Mouse (Mus musculus) liver, embryonic 13.5 days (tissue): Measurements from ENCODE around the gene Cdc42ep5. TPM values are rescaled to one million over a fixed set of nuclear protein-coding genes. Genes with fewer than 3 reads are reported as not detected.
A peak's percentile ranks its signal among the peaks of the same experiment; 100 is the strongest.

Experiments
- ATAC-seq: fragments of 200-750 bp; cut with Nextera tagmentation; 2 replicates; pipeline ENCODE4 v1.8.0; 2017; ENCODE audit warnings: low read depth, mild to moderate bottlenecking, moderate number of reproducible peaks, moderate library complexity
- DNase-seq: peaks from one replicate; pipeline ENCODE4 v3.0.0; 2022
- H3K27ac ChIP-seq: fragments of 300-500 bp; sonication (generic); 2 replicates; pipeline ENCODE4 v1.5.1; 2015; ENCODE audit warnings: moderate library complexity, mild to moderate bottlenecking, inconsistent platforms
- H3K27me3 ChIP-seq: fragments of 300-500 bp; sonication (generic); 2 replicates; pipeline ENCODE4 v1.6.1; 2015; ENCODE audit warnings: mild to moderate bottlenecking, inconsistent platforms
- H3K36me3 ChIP-seq: fragments of 300-500 bp; sonication (generic); 2 replicates; pipeline ENCODE4 v1.6.1; 2015; ENCODE audit warnings: mild to moderate bottlenecking, inconsistent platforms
- H3K4me1 ChIP-seq: fragments of 300-500 bp; sonication (generic); replicated peaks from 2 replicates; pipeline ENCODE4 v1.6.1; 2015; ENCODE audit warnings: inconsistent platforms
- H3K4me2 ChIP-seq: fragments of 300-500 bp; sonication (generic); 2 replicates; pipeline ENCODE4 v1.6.1; 2015; ENCODE audit warnings: inconsistent platforms, mild to moderate bottlenecking, moderate library complexity
- H3K4me3 ChIP-seq: fragments of 300-500 bp; sonication (generic); replicated peaks from 2 replicates; pipeline ENCODE4 v1.5.1; 2015; ENCODE audit warnings: mild to moderate bottlenecking, inconsistent platforms
- H3K9ac ChIP-seq: fragments of 300-500 bp; sonication (generic); 2 replicates; pipeline ENCODE4 v1.6.1; 2015; ENCODE audit warnings: mild to moderate bottlenecking, inconsistent platforms
- H3K9me3 ChIP-seq: fragments of 300-500 bp; sonication (generic); replicated peaks from 2 replicates; pipeline ENCODE4 v1.6.1; 2016; ENCODE audit warnings: inconsistent platforms
- WGBS: fragments of 180-500 bp; shearing (Covaris S2); methylation state at CpG from one replicate; pipeline ENCODE4 v1.1.7; 2015; ENCODE audit not compliant: insufficient replicate concordance; 5-methylcytosine and 5-hydroxymethylcytosine counted together
- polyA plus RNA-seq: library from polyadenylated mRNA; unstranded; fragments of >200 nt; fragmentation: Nextera tagmentation; extraction: Ambion mirVana; gene quantifications from 2 replicates; pipeline ENCODE4 v1.2.1, GENCODE M21; 2015

Cdc42ep5 gene
- polyA plus RNA-seq, 1 experiment from 2014 or later: 8.5 TPM

DNA sequence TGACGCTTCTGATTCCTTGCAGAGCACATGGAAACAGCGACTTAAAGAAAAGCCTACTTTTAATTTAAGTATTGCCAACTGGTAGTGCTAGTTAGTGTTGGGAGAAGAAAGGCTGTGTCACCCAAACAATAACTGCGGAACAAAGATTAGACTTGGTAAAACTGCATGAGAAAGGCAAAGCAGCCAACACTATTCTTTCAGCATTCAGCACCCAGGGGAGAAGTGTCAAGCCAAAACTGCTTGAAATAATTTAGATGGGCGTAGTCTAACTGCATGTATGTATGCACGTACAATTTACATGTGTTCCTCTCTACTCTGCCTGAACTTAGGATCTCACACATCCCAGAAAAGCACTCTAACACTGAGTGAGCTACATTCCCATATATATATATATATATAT lies 10.3 kb downstream of the Cdc42ep5 start:
- ATAC-seq: no peak
- WGBS: 61% methylated on average over 5 of the region's 5 CpGs

DNA sequence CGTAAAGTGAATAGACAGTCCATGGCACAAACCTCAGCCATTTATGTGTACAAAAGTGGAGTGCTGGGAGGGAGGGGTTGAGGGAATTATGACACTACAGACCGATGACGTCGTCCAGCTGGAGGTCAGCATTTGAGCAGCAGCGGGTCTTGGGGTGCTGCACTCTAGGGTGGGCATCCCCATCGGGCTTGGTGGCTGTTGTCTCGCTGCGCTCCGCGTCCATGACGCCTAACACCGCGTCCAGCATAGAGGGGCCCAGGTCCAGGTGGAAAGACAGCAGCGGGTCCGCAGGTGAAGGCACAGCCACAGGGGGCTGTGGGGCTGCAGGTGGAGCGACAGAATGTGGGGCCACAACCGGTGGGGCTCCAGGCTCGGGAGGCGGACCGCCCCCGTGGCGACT lies 13.4 kb downstream of the Cdc42ep5 start:
- DNase-seq: no peak
- Histone ChIP-seq H3K9ac (no peak overlapping the region), H3K27me3 (peaks cover 12% of the 10 kb centered on the region), H3K4me2 (peak overlapping the region; percentile 99), H3K4me3 (peak overlapping the region; percentile 85), H3K9me3 (no peaks in the 10 kb centered on the region), H3K4me1 (peaks cover 52% of the 10 kb centered on the region), H3K36me3 (peaks cover 20% of the 10 kb centered on the region), H3K27ac (no peak overlapping the region)
- 39% methylated on average over 22 of the region's 22 CpGs for WGBS
- no peak for ATAC-seq

More for the DNA sequence above, 10.3 kb downstream of the Cdc42ep5 start:
- no peak overlapping the region for H3K27ac ChIP-seq
- H3K9ac ChIP-seq: no peak overlapping the region
- DNase-seq: no peak
- peaks cover 24% of the 10 kb centered on the region for H3K4me1 ChIP-seq
- no peaks in the 10 kb centered on the region for H3K9me3 ChIP-seq
- H3K27me3 ChIP-seq: peaks cover 12% of the 10 kb centered on the region
- no peak overlapping the region for H3K4me3 ChIP-seq
- H3K36me3 ChIP-seq: no peaks in the 10 kb centered on the region
- H3K4me2 ChIP-seq: no peak overlapping the region

DNA sequence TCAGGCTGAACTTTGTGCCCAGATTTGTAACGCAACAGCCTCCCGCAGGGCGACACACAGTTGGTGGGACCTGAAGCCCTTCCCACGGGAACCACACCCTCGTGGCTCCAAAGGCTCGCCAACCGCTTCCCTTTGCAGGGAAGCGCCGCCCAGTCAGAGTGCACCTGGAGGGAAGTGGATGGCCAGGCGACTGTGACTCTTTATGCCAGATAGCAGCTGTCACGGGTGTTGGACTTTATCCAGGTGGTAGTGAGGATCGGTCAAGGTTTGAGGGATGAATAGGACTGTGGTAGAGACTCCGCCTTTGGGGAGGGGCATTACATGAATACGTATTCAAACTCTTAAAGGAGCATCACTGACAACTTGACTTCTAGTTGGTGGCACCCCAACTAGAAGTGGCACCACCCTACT lies 13.8 kb downstream of the Cdc42ep5 start:
- WGBS: 8% methylated on average over 14 of the region's 14 CpGs
- Histone ChIP-seq H3K9ac (peak overlapping the region; percentile 91), H3K4me2 (peak overlapping the region; percentile 99), H3K4me3 (peak overlapping the region; percentile 85), H3K4me1 (peaks cover 56% of the 10 kb centered on the region), H3K27me3 (peaks cover 12% of the 10 kb centered on the region), H3K36me3 (peaks cover 25% of the 10 kb centered on the region), H3K27ac (peak overlapping the region; percentile 96; the same call in 1 of the 2 replicates), H3K9me3 (no peaks in the 10 kb centered on the region)
- peak; percentile 22 for ATAC-seq
- no peak for DNase-seq

DNA sequence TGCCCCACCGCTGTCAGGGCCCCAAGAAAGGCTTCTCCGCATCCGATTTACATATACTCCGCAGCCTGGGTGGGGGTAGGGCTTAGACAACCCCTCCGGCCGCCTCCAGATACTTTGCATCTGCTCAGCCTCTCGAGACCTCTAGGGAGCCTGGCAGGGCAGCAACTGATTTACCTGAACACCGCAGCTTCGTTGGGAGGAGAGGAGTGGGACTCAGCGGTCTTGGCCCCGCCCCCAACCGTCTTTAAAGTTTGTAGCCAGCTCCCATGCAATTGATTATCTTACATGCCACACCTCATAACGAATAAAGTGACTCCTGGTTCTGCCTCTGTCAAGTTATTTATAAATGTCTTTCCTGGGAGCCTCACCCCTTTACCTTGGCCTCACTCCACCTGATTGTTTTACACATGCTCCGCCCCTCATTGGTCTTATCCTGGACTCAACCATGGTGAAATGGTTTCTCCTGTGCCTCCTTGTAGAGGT lies 14.6 kb downstream of the Cdc42ep5 start, which contains the start of gene Leng9:
TSS of gene Leng9 (minus strand) at position 316 of the 483 bp plus-strand sequence.
- peaks cover 56% of the 10 kb centered on the region for H3K4me1 ChIP-seq
- peak within 1 kb of the TSS; percentile 99 for H3K4me2 ChIP-seq
- under 1% methylated on average over 14 of the region's 14 CpGs for WGBS
- H3K9ac ChIP-seq: peak within 1 kb of the TSS; percentile 91
- DNase-seq: peak; percentile 46
- peak within 1 kb of the TSS; percentile 96 for H3K27ac ChIP-seq
- peak; percentile 29 for ATAC-seq
- peaks cover 12% of the 10 kb centered on the region for H3K27me3 ChIP-seq
- H3K4me3 ChIP-seq: peak within 1 kb of the TSS; percentile 85
- no peaks in the 10 kb centered on the region for H3K9me3 ChIP-seq
- H3K36me3 ChIP-seq: peaks cover 32% of the 10 kb centered on the region

DNA sequence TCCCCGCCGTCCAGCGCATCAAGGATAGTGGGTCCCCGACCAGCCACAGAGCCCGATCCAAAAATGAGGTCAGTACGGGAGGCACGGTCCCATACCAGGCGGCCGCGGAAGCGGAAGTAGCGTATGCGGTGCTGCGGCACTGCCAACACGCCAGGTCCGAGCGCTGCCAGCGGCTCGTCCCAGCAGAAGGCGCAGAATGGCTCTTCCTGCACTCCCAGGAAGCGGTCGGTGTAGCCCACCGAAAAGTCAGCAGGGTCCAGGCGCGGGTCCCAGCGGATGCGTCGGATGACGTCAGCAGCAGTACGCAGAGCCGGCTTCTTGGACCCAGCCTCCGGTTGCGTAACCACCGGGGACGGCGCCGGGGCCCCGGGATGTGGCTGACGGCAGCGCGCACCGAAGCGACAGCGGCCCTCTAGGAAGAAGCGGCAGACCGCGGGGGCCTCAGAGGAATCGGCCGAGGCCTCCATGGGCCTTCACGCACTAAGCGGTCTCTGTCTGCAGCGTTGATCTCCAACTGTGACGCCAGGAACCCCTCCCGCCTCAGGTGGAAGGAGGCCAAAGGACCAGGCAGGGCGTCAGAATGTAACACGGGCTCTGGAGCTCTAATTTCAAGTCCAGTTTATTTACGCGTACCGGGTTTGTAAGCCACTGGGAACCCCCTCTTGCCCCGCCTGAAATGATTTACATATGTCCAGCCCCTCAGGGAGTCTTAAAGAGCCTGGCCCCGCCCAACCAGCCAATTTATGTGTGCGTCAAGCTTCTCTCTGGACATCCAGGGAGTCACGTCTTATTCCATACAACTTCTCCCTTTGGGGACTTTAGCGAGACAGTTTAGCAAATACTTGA lies 15.2 kb downstream of the Cdc42ep5 start:
- Histone ChIP-seq H3K27ac (peak overlapping the region; percentile 96), H3K4me3 (peak overlapping the region; percentile 85), H3K9me3 (no peaks in the 10 kb centered on the region), H3K36me3 (peaks cover 38% of the 10 kb centered on the region), H3K27me3 (peaks cover 12% of the 10 kb centered on the region), H3K4me2 (peak overlapping the region; percentile 99), H3K9ac (peak overlapping the region; percentile 91), H3K4me1 (peaks cover 56% of the 10 kb centered on the region)
- peak; percentile 77 for ATAC-seq
- under 1% methylated on average over 64 of the region's 64 CpGs for whole genome bisulfite sequencing
- DNase-seq: peak; percentile 66

DNA sequence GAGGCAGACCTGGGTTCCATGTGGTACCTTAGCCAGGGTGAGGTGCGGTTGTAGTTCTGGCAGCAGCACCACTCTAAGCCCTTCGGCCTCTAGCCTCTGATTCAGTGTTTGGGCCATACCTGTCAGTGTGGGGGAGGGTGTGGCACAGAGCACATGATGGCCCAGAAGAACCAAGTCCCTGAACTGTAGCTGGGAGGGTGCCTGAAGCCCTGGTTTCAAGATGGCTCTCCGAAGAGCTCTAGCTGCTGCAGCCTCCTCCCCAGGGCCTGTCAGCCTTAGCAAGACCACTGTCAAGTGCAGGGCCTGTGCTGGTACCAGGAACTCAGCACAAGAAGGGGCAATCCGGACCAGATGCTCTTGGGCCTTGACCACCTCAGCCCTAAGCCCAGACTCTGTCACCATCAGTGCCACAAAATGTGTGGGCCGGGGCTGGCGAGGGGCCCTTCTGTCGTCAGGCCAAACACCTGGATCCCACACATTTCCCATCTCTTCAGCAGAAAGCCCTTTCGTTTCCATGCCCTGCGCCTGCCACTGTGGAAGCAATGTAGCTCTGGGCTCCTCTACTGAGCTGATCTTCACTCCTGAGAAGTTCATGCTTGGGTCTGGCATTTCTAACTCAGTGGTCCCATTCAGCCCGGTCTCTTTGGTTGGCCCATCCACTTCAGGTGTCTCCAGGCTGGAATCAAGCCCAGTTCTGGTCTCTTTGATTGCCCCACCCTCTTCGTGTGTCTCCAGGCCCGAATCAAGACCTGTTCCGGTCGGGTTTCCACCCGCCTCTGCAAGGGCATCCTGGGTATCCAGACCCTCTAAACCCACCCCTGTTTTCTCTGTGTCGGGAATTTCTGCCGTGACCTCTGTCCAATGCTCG lies 16.1 kb downstream of the Cdc42ep5 start:
- H3K4me1 ChIP-seq: peaks cover 52% of the 10 kb centered on the region
- H3K27me3 ChIP-seq: peaks cover 12% of the 10 kb centered on the region
- H3K9me3 ChIP-seq: no peaks in the 10 kb centered on the region
- H3K4me2 ChIP-seq: peak overlapping the region; percentile 99
- H3K4me3 ChIP-seq: peak overlapping the region; percentile 85
- ATAC-seq (peak; percentile 7), DNase-seq (no peak)
- H3K9ac ChIP-seq: peak overlapping the region; percentile 91
- 33% methylated on average over 18 of the region's 18 CpGs for WGBS
- peaks cover 47% of the 10 kb centered on the region for H3K36me3 ChIP-seq
- H3K27ac ChIP-seq: peak overlapping the region; percentile 96

DNA sequence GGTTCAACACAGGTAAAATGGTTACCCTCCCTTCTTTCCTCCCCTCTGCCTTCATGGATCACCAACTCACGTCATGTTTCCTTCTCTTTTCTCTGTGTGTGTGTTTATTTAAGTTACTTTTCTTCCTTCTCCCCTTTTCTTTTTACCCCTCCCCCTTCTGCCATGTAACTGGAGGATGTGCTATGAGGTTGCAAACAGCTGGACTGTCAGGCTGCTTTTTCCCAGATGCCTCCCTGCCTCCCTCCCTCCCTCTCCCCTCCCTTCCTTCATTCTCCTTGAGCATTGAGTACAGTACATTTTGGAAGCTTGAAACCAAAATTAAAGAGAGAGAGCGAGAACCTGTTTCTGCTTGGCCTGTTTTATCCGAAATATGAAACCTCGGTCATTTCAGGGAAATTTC lies 16.8 kb downstream of the Cdc42ep5 start:
- no peak for DNase-seq
- peak overlapping the region; percentile 96; the same call in 1 of the 2 replicates for H3K27ac ChIP-seq

DNA sequence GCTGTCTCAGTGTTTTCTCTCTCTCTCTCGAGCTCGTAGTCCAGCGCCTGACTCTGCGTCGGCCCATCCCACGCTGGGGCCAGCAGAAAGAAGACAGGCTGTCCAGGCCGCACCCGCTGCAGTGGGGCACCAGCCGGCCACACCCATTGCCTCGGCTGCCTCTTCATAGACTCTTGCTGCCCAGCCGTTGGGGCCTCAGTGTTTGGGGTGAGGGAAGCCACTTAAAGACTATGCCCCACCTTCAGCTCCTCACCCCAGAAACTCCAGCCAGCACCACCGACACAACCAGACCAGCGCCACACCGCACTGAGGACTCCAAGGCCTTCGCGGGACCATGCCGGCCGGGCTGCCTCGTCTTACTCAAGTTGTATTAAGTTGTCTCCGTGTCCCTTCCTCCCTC lies 17.3 kb downstream of the Cdc42ep5 start:
- no peaks in the 10 kb centered on the region for H3K9me3 ChIP-seq
- 66% methylated on average over 20 of the region's 20 CpGs for WGBS
- peaks cover 52% of the 10 kb centered on the region for H3K4me1 ChIP-seq
- H3K27me3 ChIP-seq: peaks cover 9% of the 10 kb centered on the region
- H3K27ac ChIP-seq: no peak overlapping the region; the same call in 1 of the 2 replicates
- H3K36me3 ChIP-seq: peaks cover 59% of the 10 kb centered on the region
- ATAC-seq: no peak
- H3K4me3 ChIP-seq: no peak overlapping the region
- no peak for DNase-seq
- H3K4me2 ChIP-seq: 0 out of 2 replicates have a peak overlapping the region, but pooled peaks have one; percentile 11
- H3K9ac ChIP-seq: no peak overlapping the region

More for the DNA sequence above, 16.8 kb downstream of the Cdc42ep5 start:
- 83% methylated on average over 4 of the region's 4 CpGs for whole genome bisulfite sequencing
- ATAC-seq: no peak
- Histone ChIP-seq H3K4me1 (peaks cover 52% of the 10 kb centered on the region), H3K4me2 (peak overlapping the region; percentile 99; the same call in 1 of the 2 replicates), H3K9ac (no peak overlapping the region), H3K36me3 (peaks cover 54% of the 10 kb centered on the region), H3K9me3 (no peaks in the 10 kb centered on the region), H3K27me3 (peaks cover 12% of the 10 kb centered on the region), H3K4me3 (peak overlapping the region; percentile 85; the same call in 1 of the 2 replicates)

DNA sequence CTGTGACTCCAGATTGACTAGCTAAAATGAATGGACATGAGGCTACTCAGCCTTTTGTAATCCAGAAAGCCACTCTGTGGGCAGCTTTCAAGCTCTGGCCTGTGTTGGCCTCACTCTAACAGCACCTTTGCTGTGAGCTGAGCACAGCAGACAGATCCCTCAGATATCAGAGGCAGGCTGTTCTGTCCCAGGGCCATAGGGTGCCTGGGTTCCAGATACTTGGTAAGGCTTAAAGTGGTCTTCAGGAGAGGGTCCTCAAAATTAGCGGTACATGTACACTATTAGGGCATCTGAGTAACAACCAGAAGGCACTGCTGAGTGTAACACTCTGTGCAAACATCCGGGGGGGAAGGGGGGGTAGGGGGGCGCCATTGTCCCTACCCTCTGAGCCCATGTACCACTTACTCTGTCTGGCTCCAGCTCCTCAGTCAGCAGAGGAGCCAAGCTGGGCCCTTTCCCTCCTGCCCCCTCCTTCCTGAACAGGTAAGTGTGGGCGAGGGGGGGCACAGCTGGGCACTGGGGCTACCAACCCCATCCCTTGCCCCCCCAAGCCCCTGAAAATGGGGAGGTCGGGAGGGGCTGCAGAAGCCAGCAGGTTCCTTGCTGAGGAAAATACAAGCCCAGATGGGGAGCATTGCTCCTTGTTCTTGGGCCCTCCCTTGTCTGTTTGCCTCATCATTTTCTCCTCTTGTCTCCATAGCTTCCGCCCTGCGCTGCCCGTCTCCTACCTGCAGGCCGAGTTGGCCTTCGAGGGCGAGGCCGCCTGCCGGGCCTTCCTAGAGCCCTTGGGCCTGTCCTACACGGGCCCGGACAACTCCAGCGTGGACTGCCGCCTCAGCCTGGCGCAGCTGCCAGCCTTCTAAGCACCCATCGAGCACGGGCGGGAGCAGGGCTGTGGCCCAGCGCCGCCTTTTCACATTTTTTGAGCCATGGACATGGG lies 18.1 kb downstream of the Cdc42ep5 start:
- no peak for ATAC-seq
- peaks cover 4% of the 10 kb centered on the region for H3K27me3 ChIP-seq
- WGBS: 87% methylated on average over 23 of the region's 23 CpGs

DNA sequence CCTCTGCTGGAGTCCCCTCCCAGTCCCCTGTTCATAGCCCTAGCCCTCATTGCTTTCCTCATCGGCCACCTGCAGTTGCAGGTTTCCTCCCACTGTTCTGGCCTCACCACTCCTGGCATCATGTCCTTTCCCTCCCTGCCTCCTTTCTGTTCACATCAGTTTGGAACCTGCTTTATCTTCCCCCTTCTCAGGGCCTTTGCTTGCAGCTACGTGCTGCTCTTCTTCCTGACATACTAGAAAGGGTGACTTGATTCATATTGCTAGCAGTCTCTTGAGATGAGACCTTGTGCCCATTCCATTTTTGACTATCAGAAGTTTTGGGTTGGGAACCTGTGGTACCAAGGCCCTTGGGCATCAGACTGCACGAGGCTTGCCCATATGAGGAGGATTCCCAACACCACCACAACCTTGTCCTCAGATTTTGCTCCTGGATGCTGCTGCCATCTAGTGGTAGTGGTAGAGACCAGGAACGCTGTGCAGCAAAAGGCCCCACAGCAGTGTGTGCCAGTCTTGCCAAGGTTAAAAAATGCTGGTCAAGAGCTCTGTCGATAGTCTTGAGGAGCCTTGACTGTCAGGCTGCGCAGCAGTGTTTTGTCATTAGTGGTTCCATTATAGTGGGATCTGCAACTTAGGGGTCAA lies 19.0 kb downstream of the Cdc42ep5 start:
- no peaks in the 10 kb centered on the region for H3K9me3 ChIP-seq
- no peak overlapping the region for H3K4me3 ChIP-seq
- H3K27ac ChIP-seq: no peak overlapping the region
- peaks cover 76% of the 10 kb centered on the region for H3K36me3 ChIP-seq
- no peak overlapping the region for H3K4me2 ChIP-seq
- ATAC-seq (no peak), DNase-seq (no peak)
- 69% methylated on average over 6 of the region's 6 CpGs for WGBS
- H3K27me3 ChIP-seq: no peaks in the 10 kb centered on the region
- H3K9ac ChIP-seq: no peak overlapping the region
- H3K4me1 ChIP-seq: peaks cover 41% of the 10 kb centered on the region

More for the DNA sequence above, 18.1 kb downstream of the Cdc42ep5 start:
- DNase-seq: no peak
- Histone ChIP-seq H3K4me2 (0 out of 2 replicates have a peak overlapping the region, but pooled peaks have one; percentile 11), H3K9ac (no peak overlapping the region; the same call in 1 of the 2 replicates), H3K4me3 (no peak overlapping the region), H3K36me3 (peaks cover 68% of the 10 kb centered on the region), H3K4me1 (peaks cover 50% of the 10 kb centered on the region), H3K9me3 (no peaks in the 10 kb centered on the region), H3K27ac (no peak overlapping the region)
